Mouse (Mus musculus) heart, postnatal 0 days (tissue): ENCODE measurements at regions not wholly inside any gene's neighbourhood (a gene's known extent, or its start where the extent isn't known, plus 50 kb on each side); places are given as distances from the start of the nearest gene placed in this dataset.

Experiments
- ATAC-seq: fragments of 200-750 bp; cut with Nextera tagmentation; 2 replicates; pipeline ENCODE4 v1.8.0; 2017; ENCODE audit warnings: low read depth, moderate number of reproducible peaks, moderate library complexity; ENCODE audit not compliant: insufficient read depth
- DNase-seq: peaks from one replicate; pipeline ENCODE4 v3.0.0-alpha.2; 2016; ENCODE audit warnings: low spot score
- H3K27ac ChIP-seq: fragments of 300-500 bp; sonication (generic); 2 replicates; pipeline ENCODE4 v1.5.1; 2014; ENCODE audit warnings: low read depth, mild to moderate bottlenecking
- H3K27me3 ChIP-seq: fragments of 300-500 bp; sonication (generic); 2 replicates; pipeline ENCODE4 v1.6.1; 2014; ENCODE audit warnings: low read length, mixed read lengths; ENCODE audit not compliant: control insufficient read depth, insufficient read depth
- H3K36me3 ChIP-seq: fragments of 300-500 bp; sonication (generic); replicated peaks from 2 replicates; pipeline ENCODE4 v1.6.1; 2014; ENCODE audit warnings: low read length, mixed read lengths; ENCODE audit not compliant: control insufficient read depth, insufficient read depth
- H3K4me1 ChIP-seq: fragments of 300-500 bp; sonication (generic); 2 replicates; pipeline ENCODE4 v1.6.1; 2014; ENCODE audit warnings: antibody characterized with exemption; ENCODE audit not compliant: control insufficient read depth, insufficient read depth
- H3K4me2 ChIP-seq: fragments of 300-500 bp; sonication (generic); 2 replicates; pipeline ENCODE4 v1.6.1; 2014; ENCODE audit warnings: low read depth, mild to moderate bottlenecking, low read length, moderate library complexity
- H3K4me3 ChIP-seq: fragments of 300-500 bp; sonication (generic); 2 replicates; pipeline ENCODE4 v1.5.1; 2014; ENCODE audit warnings: low read depth, low read length
- H3K9ac ChIP-seq: fragments of 300-500 bp; sonication (generic); replicated peaks from 2 replicates; pipeline ENCODE4 v1.6.1; 2014; ENCODE audit warnings: low read depth, low read length, mixed read lengths
- H3K9me3 ChIP-seq: fragments of 300-500 bp; sonication (generic); replicated peaks from 2 replicates; pipeline ENCODE4 v1.6.1; 2016; ENCODE audit warnings: low read length; ENCODE audit not compliant: control insufficient read depth
- CTCF ChIP-seq: IDR thresholded peaks from 2 replicates; pipeline ENCODE4 v1.5.1; 2016; ENCODE audit warnings: antibody characterized with exemption, control low read depth, low read depth
- EP300 ChIP-seq: IDR thresholded peaks from 2 replicates; pipeline ENCODE4 v1.6.1; 2016; ENCODE audit warnings: antibody characterized with exemption, low read depth
- whole genome bisulfite sequencing: fragments of 180-500 bp; shearing (Covaris S2); extraction: QIAGEN DNeasy Blood & Tissue Kit; methylation state at CpG from one replicate; pipeline ENCODE4 v1.1.7; 2014; 5-methylcytosine and 5-hydroxymethylcytosine counted together

DNA sequence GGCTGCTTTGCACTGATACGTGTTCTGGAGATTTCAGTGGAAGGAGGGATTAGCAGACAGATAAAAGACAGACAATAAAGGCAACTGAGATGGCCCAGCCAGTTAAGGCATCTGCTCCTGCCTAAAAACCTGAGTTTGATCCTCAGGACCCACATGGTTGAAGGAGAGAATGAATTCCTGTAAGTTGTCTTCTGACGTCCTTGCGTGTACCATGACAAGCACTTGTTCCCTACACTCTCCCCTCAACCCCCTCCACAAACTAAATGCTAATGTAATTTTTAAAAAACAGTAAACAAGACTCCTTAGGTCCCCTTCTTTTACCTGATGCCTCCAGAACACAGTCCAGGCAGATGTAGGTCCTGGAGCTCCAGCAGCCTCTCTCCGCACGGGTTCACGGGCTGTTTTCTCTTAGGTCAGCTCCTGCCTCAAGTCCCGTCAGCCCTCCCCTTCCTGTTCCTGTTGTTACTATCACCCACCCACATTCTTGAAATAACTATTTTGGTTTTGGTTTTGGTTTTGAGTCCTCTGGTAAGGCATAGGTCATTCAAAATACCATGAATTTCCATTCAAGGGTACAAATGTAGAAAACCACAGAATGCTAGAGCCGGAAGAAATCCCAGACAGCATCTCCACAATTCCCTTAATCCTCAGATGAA, 71.3 kb upstream of the Tgif1 start:
- TF ChIP-seq CTCF (no peak), EP300 (no peak)
- Histone ChIP-seq H3K36me3 (no peaks in the 10 kb centered on the region), H3K9me3 (0 out of 2 replicates have a peak, but pooled peaks cover 3% of the 10 kb centered on the region), H3K27me3 (no peaks in the 10 kb centered on the region), H3K27ac (no peak overlapping the region), H3K4me3 (peak overlapping the region; percentile 9; the same call in 1 of the 2 replicates), H3K4me2 (peak overlapping the region; percentile 28; the same call in 1 of the 2 replicates), H3K4me1 (no peaks in the 10 kb centered on the region), H3K9ac (no peak overlapping the region)
- ATAC-seq (no peak), DNase-seq (no peak)
- 75% methylated on average over 8 of the region's 8 CpGs for WGBS

DNA sequence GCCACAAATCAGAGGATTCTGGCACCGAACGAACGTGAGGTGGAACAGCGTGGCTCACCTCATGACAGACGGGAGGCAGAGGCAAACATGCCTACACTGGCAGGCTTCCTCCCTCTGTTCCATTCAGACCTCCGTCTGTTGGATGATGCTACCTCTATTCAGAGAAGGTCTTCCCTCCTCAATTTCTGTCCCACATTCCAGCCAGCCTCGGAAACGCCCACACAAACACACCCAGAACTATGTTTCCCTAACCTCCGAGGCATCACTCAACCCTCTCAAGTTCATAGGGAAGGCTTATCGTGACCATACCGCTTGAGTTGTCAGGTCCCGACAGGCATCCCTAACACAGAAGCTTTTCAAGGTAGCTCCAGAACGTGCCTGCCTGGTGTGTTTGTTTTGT, 68.3 kb upstream of the Tgif1 start:
- H3K36me3 ChIP-seq = no peaks in the 10 kb centered on the region
- H3K9me3 ChIP-seq = no peaks in the 10 kb centered on the region
- ATAC-seq (no peak), DNase-seq (no peak)
- no peak overlapping the region for H3K4me2 ChIP-seq
- TF ChIP-seq EP300 (no peak), CTCF (no peak)
- H3K27ac ChIP-seq = no peak overlapping the region
- H3K9ac ChIP-seq = no peak overlapping the region
- H3K4me3 ChIP-seq = no peak overlapping the region
- H3K4me1 ChIP-seq = no peaks in the 10 kb centered on the region
- H3K27me3 ChIP-seq = no peaks in the 10 kb centered on the region
- 57% methylated on average over 13 of the region's 13 CpGs for WGBS

DNA sequence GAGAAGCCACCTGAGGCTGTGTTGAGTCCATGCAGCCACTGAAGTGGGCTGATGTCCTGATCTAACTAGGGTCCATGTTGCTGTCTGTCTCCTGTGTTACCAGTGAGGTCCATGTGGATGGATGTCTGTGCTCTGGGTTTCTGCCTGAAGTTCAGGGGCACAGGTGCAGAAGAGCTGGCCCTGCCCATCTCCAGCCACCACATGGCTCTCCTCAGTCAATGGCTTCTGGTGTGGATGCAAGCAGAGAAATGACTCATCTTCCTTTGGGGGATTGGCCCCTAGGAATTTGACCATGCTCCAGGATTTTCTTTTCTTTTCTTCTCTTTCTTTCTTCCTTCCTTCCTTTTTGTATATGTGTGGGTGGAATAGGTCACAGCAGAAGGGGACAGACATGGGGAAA, 66.8 kb upstream of the Tgif1 start:
- H3K36me3 ChIP-seq = no peaks in the 10 kb centered on the region
- TF ChIP-seq EP300 = no peak
- no peak for TF ChIP-seq CTCF
- no peak for ATAC-seq
- no peaks in the 10 kb centered on the region for H3K9me3 ChIP-seq
- no peak overlapping the region for H3K4me2 ChIP-seq
- no peak for DNase-seq
- H3K4me3 ChIP-seq = no peak overlapping the region
- no peak overlapping the region for H3K27ac ChIP-seq
- H3K4me1 ChIP-seq = no peaks in the 10 kb centered on the region
- no peaks in the 10 kb centered on the region for H3K27me3 ChIP-seq
- no peak overlapping the region for H3K9ac ChIP-seq

DNA sequence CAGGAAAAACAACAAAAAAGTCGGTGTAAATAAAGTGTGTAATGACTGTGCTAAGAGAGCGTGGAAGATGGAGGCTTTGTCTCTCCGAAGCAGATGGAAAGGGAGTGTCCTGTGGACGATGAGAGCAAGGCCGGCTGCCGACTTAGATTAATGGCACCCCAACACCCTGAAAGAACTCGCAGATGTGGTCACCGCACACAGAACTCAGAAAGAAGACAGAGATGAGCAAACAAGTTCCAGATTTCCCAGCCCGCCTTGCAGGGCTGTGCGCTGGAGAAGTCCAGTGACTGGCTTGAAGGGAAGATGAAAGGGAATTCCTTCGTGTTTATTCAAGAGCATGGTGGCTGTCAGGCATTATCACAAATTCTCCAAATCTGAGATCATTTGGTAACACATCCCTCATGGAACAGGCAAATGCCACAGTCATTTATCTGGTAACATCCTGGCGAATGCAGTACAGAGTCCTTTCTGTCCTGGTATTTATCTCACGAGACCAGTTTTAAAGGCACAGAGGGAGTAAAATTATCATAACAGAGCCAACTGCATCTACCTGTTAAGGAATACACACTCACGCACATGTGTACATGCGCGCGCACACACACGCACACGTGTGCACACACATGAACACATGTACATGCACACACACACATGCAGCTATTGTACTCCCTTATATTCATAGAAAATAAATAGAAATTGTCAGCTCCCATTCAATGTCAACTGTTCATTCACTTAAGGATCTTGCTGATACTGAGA, 64.0 kb upstream of the Tgif1 start:
- ATAC-seq = no peak
- H3K9me3 ChIP-seq = no peaks in the 10 kb centered on the region
- H3K27ac ChIP-seq = no peak overlapping the region
- DNase-seq = no peak
- H3K4me1 ChIP-seq = no peaks in the 10 kb centered on the region
- no peaks in the 10 kb centered on the region for H3K36me3 ChIP-seq
- no peaks in the 10 kb centered on the region for H3K27me3 ChIP-seq
- TF ChIP-seq CTCF (no peak), EP300 (no peak)
- no peak overlapping the region for H3K4me2 ChIP-seq
- no peak overlapping the region for H3K9ac ChIP-seq
- WGBS = 63% methylated on average over 19 of the region's 19 CpGs
- H3K4me3 ChIP-seq = no peak overlapping the region

DNA sequence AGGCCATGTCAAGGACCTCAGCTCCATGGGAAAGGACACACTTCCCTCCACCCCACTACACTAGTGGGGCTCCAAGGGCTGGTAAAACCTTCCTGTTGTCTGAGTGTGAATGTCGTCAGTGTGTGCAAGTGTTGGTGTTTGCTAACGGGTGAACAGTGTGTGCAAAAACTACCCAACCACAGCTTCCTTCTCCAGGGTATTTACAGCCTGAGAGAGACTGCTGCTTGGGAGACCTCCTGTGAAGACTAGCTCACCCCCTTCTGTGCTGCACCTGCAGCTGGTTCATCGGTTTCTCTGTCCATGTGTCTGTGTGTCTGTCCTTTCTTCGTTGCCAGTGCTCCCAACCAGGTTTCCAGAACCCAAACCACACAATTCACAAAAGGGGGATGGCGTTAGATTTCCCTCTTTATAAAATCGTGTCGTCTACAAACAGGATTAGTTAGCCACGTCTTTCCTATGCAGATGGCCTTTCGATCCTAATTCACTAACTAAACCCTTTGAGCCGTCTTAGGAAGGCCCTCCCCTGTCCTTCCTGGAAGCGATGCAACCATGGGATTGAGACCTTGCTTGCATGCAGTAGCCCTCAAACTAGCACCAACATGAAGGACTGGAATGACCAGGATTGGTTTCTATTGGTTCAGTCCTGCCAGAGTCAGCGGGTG, 62.9 kb upstream of the Tgif1 start:
- no peak for TF ChIP-seq CTCF
- TF ChIP-seq EP300 = no peak
- H3K4me2 ChIP-seq = no peak overlapping the region
- no peak overlapping the region for H3K4me3 ChIP-seq
- DNase-seq = no peak
- H3K9me3 ChIP-seq = no peaks in the 10 kb centered on the region
- no peaks in the 10 kb centered on the region for H3K36me3 ChIP-seq
- 64% methylated on average over 12 of the region's 12 CpGs for WGBS
- no peak overlapping the region for H3K9ac ChIP-seq
- H3K27ac ChIP-seq = no peak overlapping the region
- H3K4me1 ChIP-seq = no peaks in the 10 kb centered on the region
- no peaks in the 10 kb centered on the region for H3K27me3 ChIP-seq
- ATAC-seq = no peak
